Mouse (Mus musculus) kidney, adult 2 months (tissue): ENCODE results near the gene Mrgpra2b. TPM values are rescaled to one million over a fixed set of nuclear protein-coding genes. Genes with fewer than 3 reads are reported as not detected.
"Not testable (repeated sequence)": the region's sequence is repeated elsewhere in the genome, so short reads cannot be mapped to it uniquely, and the experiment has no call there.

Source experiments
- DNase-seq: peaks from one replicate; pipeline ENCODE4 v3.0.0; 2021
- H3K27ac ChIP-seq: fragments of 200-500 bp; 2 replicates; pipeline ENCODE4 v1.5.1; 2012; ENCODE audit warnings: low read depth, low read length, control low read depth, inconsistent platforms; ENCODE audit not compliant: insufficient read depth
- H3K27me3 ChIP-seq: fragments of 200-500 bp; replicated peaks from 2 replicates; pipeline ENCODE4 v1.6.1; 2012; ENCODE audit warnings: mild to moderate bottlenecking, moderate library complexity, low read length, inconsistent platforms; ENCODE audit not compliant: control insufficient read depth, insufficient read depth
- H3K36me3 ChIP-seq: fragments of 200-500 bp; 2 replicates; pipeline ENCODE4 v1.6.1; 2012; ENCODE audit warnings: mild to moderate bottlenecking, moderate library complexity, low read length, inconsistent platforms; ENCODE audit not compliant: control insufficient read depth, insufficient read depth
- H3K4me1 ChIP-seq: fragments of 200-500 bp; 2 replicates; pipeline ENCODE4 v1.6.1; 2011; ENCODE audit warnings: low read length; ENCODE audit not compliant: control insufficient read depth, insufficient read depth
- H3K4me3 ChIP-seq: fragments of 200-500 bp; 2 replicates; pipeline ENCODE4 v1.5.1; 2011; ENCODE audit warnings: mild to moderate bottlenecking, low read depth, low read length, control low read depth; ENCODE audit not compliant: insufficient read depth
- CTCF ChIP-seq: fragments of 200-500 bp; conservative IDR thresholded peaks from 2 replicates; pipeline ENCODE4 v1.5.1; 2011; ENCODE audit warnings: low read depth, mild to moderate bottlenecking, control low read depth, low read length, moderate library complexity, mixed read lengths; ENCODE audit not compliant: insufficient read depth, insufficient read length
- POLR2A ChIP-seq: fragments of 200-500 bp; IDR thresholded peaks from one replicate; pipeline ENCODE4 v1.6.1; 2011; ENCODE audit warnings: low read depth, low read length, control low read depth
- WGBS: fragments of 180-500 bp; shearing (Covaris S2); methylation state at CpG from one replicate; pipeline ENCODE4 v1.1.7; 2018; 5-methylcytosine and 5-hydroxymethylcytosine counted together
- polyA plus RNA-seq: library from polyadenylated mRNA; depleted of rRNA; stranded (reverse); fragments of >200 nt; gene quantifications from 2 replicates; pipeline ENCODE4 v1.2.3, GENCODE M21; 2012; rRNA removed

Mrgpra2b gene
- polyA plus RNA-seq: 0.09 TPM in 1 of 2 replicates, not detected in the other

DNA sequence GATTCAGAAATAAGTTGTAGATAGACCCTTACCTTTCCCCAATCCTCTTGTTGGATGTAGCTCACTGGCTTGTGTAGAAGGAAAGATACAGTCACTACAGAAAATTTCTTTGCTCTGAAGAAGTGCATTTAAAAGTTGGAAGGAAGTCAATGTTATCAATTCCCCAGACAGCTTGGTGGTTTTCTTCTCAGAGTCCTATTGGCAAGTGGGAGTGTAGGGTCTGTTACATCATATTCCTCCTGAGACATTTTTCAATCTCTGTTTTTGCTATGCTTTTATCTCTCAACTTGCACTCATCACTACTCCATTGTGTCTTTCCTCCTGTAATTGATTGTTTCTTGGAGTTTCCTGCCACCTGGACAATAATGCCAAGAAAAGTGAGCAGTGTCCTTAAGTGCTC is at the start of gene Mrgpra2b:
Gene Mrgpra2b, minus strand, starts transcription at position 101 of the 400 bp plus-strand sequence.
- Histone ChIP-seq H3K36me3 (no peaks in the 10 kb centered on the region), H3K27ac (no peak within 1 kb of the TSS), H3K27me3 (no peaks in the 10 kb centered on the region), H3K4me1 (no peaks in the 10 kb centered on the region), H3K4me3 (no peak within 1 kb of the TSS)
- DNase-seq: no peak
- TF ChIP-seq CTCF: no peak
- TF ChIP-seq POLR2A: no peak

DNA sequence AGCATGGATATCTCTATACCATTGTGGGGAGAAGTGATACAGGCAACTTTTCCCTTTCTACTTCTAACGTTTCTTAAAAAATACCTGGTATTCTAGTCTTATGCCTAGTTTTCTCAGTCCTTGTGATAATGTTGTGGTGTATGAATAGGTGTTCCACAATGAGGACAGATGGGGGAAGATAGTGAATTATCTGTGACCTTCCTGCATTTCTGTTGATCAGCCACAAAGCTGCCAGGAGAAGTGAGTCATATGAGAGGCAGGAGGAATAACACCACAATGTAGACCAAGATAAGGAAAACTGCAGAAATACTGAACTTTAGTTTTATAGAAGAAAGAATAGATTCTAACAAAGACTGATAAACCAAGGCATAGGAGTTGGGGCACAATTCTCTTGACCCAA is 12.3 kb downstream of the Mrgpra2b start:
- no peaks in the 10 kb centered on the region for H3K27me3 ChIP-seq
- WGBS: 71% methylated on average over 1 of the region's 1 CpGs
- no peak for DNase-seq
- H3K27ac ChIP-seq: no peak overlapping the region
- no peaks in the 10 kb centered on the region for H3K4me1 ChIP-seq
- no peak overlapping the region for H3K4me3 ChIP-seq
- no peak for TF ChIP-seq CTCF
- no peak for TF ChIP-seq POLR2A
- no peaks in the 10 kb centered on the region for H3K36me3 ChIP-seq

DNA sequence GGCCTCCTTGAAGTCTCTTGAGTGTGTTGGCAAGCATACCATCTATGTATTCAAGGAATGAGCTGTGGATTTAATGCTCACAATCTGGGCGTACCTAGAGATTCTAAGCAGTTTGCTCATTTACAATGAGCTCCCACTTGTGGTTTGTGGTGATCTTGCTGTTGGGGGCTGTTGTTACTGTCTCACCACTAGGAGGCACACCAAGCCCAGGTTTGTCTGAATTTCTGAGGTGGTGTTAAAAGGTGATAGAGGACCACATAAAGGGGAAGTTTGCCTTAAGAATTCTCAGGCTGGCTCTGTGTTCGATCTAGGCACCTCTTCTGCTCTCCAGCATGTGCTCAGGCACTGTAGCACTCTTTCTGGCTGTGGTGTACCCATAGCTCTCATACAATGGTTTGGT is 13.6 kb downstream of the Mrgpra2b start:
- no peak for TF ChIP-seq POLR2A
- no peak for TF ChIP-seq CTCF
- Histone ChIP-seq H3K36me3 (no peaks in the 10 kb centered on the region), H3K27ac (no peak overlapping the region), H3K4me3 (no peak overlapping the region), H3K4me1 (no peaks in the 10 kb centered on the region), H3K27me3 (no peaks in the 10 kb centered on the region)
- 86% methylated on average over 2 of the region's 2 CpGs for WGBS
- DNase-seq: no peak

GRCm38 (mm10) chr7:47502953-47503352 is 25.7 kb downstream of the Mrgpra2b start:
- DNase-seq: no peak
- no peak overlapping the region for H3K4me3 ChIP-seq
- no peaks in the 10 kb centered on the region for H3K36me3 ChIP-seq
- no peak overlapping the region for H3K27ac ChIP-seq
- no peaks in the 10 kb centered on the region for H3K27me3 ChIP-seq
- WGBS: 84% methylated on average over 4 of the region's 4 CpGs
- H3K4me1 ChIP-seq: no peaks in the 10 kb centered on the region
- TF ChIP-seq POLR2A (no peak), CTCF (no peak)

- DNase-seq, H3K27ac ChIP-seq, H3K4me3 ChIP-seq, H3K36me3 ChIP-seq, H3K4me1 ChIP-seq, H3K27me3 ChIP-seq: not testable (repeated sequence)
Observed at GRCm38 (mm10) chr7:47491266-47491665, 37.4 kb downstream of the Mrgpra2b start.

DNA sequence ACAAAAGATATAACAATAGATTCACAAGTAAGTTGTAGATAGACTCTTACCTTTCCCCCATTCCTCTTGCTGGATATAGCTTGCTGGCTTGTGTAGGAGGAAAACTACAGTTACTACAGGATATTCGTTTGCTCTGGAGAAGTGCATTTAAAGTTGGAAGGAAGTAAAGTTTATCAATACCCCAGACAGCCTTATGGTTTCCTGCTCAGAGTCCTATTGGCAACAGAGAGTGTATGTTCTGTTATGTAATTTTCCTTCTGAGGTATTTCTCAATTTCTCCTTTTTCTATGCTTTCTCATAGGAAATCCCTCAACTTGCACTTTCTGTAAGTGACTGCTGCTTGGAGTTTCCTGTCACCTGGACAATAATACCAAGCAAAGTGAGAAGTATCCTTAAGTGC is 39.2 kb downstream of the Mrgpra2b start:
- not testable (repeated sequence) for H3K4me1 ChIP-seq, H3K27me3 ChIP-seq, H3K36me3 ChIP-seq, H3K27ac ChIP-seq, DNase-seq, H3K4me3 ChIP-seq
- WGBS: no CpG with 5 or more reads among the region's 1 CpGs

- not testable (repeated sequence) for H3K27ac ChIP-seq, DNase-seq, H3K36me3 ChIP-seq, H3K4me1 ChIP-seq, H3K4me3 ChIP-seq, H3K27me3 ChIP-seq
Observed at GRCm38 (mm10) chr7:47483181-47483580, 45.5 kb downstream of the Mrgpra2b start.

DNA sequence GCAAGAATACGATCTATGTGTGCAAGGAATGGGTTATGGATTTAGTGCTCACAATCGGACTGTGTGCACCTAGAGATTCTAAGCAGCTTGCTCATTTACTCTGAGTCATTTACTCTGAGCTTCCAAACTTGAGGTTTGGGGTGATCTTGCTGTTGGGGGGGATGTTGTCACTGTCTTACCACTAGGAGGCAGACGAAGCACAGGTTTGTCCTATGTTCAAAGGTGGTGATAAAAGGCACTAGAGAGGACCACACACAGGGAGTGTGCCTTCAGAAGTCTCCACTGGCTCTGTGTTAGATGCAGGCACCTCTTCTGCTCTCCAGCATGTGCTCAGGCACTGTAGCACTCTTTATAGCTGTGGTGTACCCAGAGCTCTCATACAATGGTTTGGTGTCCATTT is 54.8 kb downstream of the Mrgpra2b start:
- 39% methylated on average over 1 of the region's 3 CpGs for WGBS
- H3K4me3 ChIP-seq, H3K27me3 ChIP-seq, DNase-seq, H3K27ac ChIP-seq, H3K4me1 ChIP-seq, H3K36me3 ChIP-seq: not testable (repeated sequence)

- not testable (repeated sequence) for H3K27ac ChIP-seq, DNase-seq, H3K4me3 ChIP-seq, H3K27me3 ChIP-seq, H3K4me1 ChIP-seq, H3K36me3 ChIP-seq
Observed at GRCm38 (mm10) chr7:47465278-47465981, 63.2 kb downstream of the Mrgpra2b start.

- no CpG with 5 or more reads among the region's 1 CpGs for WGBS
- not testable (repeated sequence) for H3K27ac ChIP-seq, DNase-seq, H3K36me3 ChIP-seq, H3K4me3 ChIP-seq, H3K4me1 ChIP-seq, H3K27me3 ChIP-seq
Observed at GRCm38 (mm10) chr7:47452015-47452414, 76.6 kb downstream of the Mrgpra2b start, which contains the start of gene Mrgpra2a. Gene Mrgpra2a, minus strand, starts transcription at chr7:47452139.

DNA sequence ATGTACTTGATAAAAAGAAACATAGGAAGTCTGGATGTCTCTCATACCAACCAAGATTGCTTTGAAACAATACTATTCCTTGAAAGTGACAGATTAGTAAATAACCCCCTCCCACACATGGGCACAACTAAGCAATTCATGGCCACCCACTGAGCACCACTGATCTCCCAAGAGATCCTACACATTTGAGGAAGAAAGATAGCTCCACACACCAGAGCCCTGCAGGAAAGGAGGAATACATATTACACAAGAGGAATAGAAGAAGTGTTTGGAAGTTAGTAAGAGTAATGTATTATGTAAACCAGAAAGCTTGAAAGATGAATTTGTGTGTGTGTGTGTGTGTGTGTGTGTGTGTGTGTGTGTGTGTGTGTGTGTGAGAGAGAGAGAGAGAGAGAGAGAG is 82.9 kb downstream of the Mrgpra2b start:
- not testable (repeated sequence) for H3K27me3 ChIP-seq, H3K4me1 ChIP-seq, H3K36me3 ChIP-seq, DNase-seq, H3K4me3 ChIP-seq, H3K27ac ChIP-seq
